In genomic region chr6:71706871-71707270, GRCm38 (mm10) we compare ENCODE assay signal across 11 mouse cellular contexts. TPM values are rescaled to one million over a fixed set of nuclear protein-coding genes. Genes with fewer than 3 reads are reported as not detected.
DNase-seq lines count a peak whose midpoint lies in the region; ATAC-seq and TF ChIP-seq lines count a peak whose summit lies in the region.
"Had no signal": no experiment of that assay in that cellular context is flagged by ENCODE, and none has a peak within 500 bp of the region (broad histone marks: within the 10 kb centered on the region; RNA-seq: fewer than 3 reads in every experiment).

No protein-coding gene starts in this region.

- peak overlapping the region; percentile 76; the same call in 1 of the 2 replicates for H3K4me2 ChIP-seq in heart, embryonic 14.5 days (ENCODE audit: low read length)
- no peak overlapping the region for H3K4me2 ChIP-seq in forebrain, embryonic 11.5 days (ENCODE audit: low read depth, low read length, severe bottlenecking)
- peak overlapping the region; percentile 88 for H3K4me2 ChIP-seq in hindbrain, embryonic 14.5 days (replicated peaks)
- H3K4me2 ChIP-seq in midbrain, postnatal 0 days (ENCODE audit: low read depth, low read length, poor library complexity, severe bottlenecking): peak overlapping the region; percentile 92

- no peak for DNase-seq in heart, postnatal 25 days (ENCODE audit: low spot score)
- no peak for DNase-seq in forebrain, embryonic 11.5 days (ENCODE audit: low spot score)
- DNase-seq in hindbrain, embryonic 14.5 days (ENCODE audit: low spot score): no peak
- no peak for DNase-seq in midbrain, postnatal 0 days (ENCODE audit: low spot score)
- DNase-seq in ovary, adult 18-20 months (ENCODE audit: low spot score): no peak
- DNase-seq in thymus, postnatal 0 days (ENCODE audit: low spot score): no peak
- DNase-seq in cerebellum, adult 11-12 months: no peak

- intact Hi-C loops in heart, postnatal 25 days (cut with DNase I): no loop called here

- H3K4me3 ChIP-seq in heart, embryonic 14.5 days (ENCODE audit: control insufficient read depth in 1 of 2, insufficient read depth in 1 of 2, low read depth in 1 of 2, low read length in 2 of 2): 0 out of 4 replicates have a peak overlapping the region, but pooled peaks of 1 of the 2 experiments have one; percentile 57
- no peak overlapping the region for H3K4me3 ChIP-seq in forebrain, embryonic 11.5 days (ENCODE audit: low read depth, low read length)
- peak overlapping the region; percentile 81; the same call in 1 of the 2 replicates for H3K4me3 ChIP-seq in hindbrain, embryonic 14.5 days (replicated peaks; ENCODE audit: low read length)
- H3K4me3 ChIP-seq in midbrain, postnatal 0 days (ENCODE audit: low read depth, low read length): no peak overlapping the region

- WGBS in heart, embryonic 14.5 days: 80% methylated on average over 12 of the region's 12 CpGs
- WGBS in forebrain, embryonic 11.5 days: 80% methylated on average over 12 of the region's 12 CpGs
- WGBS in hindbrain, embryonic 14.5 days: 66% methylated on average over 12 of the region's 12 CpGs
- WGBS in midbrain, postnatal 0 days: 83% methylated on average over 12 of the region's 12 CpGs

- H3K27me3 ChIP-seq in heart, embryonic 14.5 days (ENCODE audit: control insufficient read depth, insufficient read depth, low read length): no peaks in the 10 kb centered on the region
- H3K27me3 ChIP-seq in forebrain, embryonic 11.5 days (ENCODE audit: control insufficient read depth, insufficient read depth, low read length): no peaks in the 10 kb centered on the region; the same call in 1 of the 2 replicates
- H3K27me3 ChIP-seq in hindbrain, embryonic 14.5 days (ENCODE audit: control insufficient read depth, insufficient read depth, low read length): no peaks in the 10 kb centered on the region
- H3K27me3 ChIP-seq in midbrain, postnatal 0 days (ENCODE audit: insufficient read depth, low read length): no peaks in the 10 kb centered on the region

- peaks cover 8% of the 10 kb centered on the region in 2 experiments; a peak in 3 of 4 replicates for H3K4me1 ChIP-seq in heart, embryonic 14.5 days (ENCODE audit: control insufficient read depth in 2 of 2, insufficient read depth in 2 of 2, low read length in 2 of 2)
- H3K4me1 ChIP-seq in forebrain, embryonic 11.5 days (replicated peaks; ENCODE audit: control insufficient read depth, insufficient read depth, low read length): 0 out of 2 replicates have a peak, but pooled peaks cover 6% of the 10 kb centered on the region
- H3K4me1 ChIP-seq in hindbrain, embryonic 14.5 days (replicated peaks; ENCODE audit: control insufficient read depth, insufficient read depth, low read length): peaks cover 13% of the 10 kb centered on the region; the same call in 1 of the 2 replicates
- H3K4me1 ChIP-seq in midbrain, postnatal 0 days (ENCODE audit: insufficient read depth, low read length): peaks cover 6% of the 10 kb centered on the region; the same call in 1 of the 2 replicates

- H3K9ac ChIP-seq in heart, embryonic 14.5 days (ENCODE audit: low read length): no peak overlapping the region
- no peak overlapping the region for H3K9ac ChIP-seq in forebrain, embryonic 11.5 days (ENCODE audit: low read length)
- peak overlapping the region; percentile 85; the same call in 1 of the 2 replicates for H3K9ac ChIP-seq in hindbrain, embryonic 14.5 days
- H3K9ac ChIP-seq in midbrain, postnatal 0 days (replicated peaks; ENCODE audit: low read length, poor library complexity, severe bottlenecking): no peak overlapping the region

- no peaks in the 10 kb centered on the region for H3K36me3 ChIP-seq in heart, embryonic 14.5 days (ENCODE audit: control insufficient read depth, insufficient read depth, low read length)
- H3K36me3 ChIP-seq in forebrain, embryonic 11.5 days (ENCODE audit: control insufficient read depth, insufficient read depth, low read length): no peaks in the 10 kb centered on the region
- 0 out of 2 replicates have a peak, but pooled peaks cover 2% of the 10 kb centered on the region for H3K36me3 ChIP-seq in hindbrain, embryonic 14.5 days (replicated peaks; ENCODE audit: control insufficient read depth, insufficient read depth)
- peaks cover 2% of the 10 kb centered on the region; the same call in 1 of the 2 replicates for H3K36me3 ChIP-seq in midbrain, postnatal 0 days (ENCODE audit: insufficient read depth, low read length)
- H3K36me3 ChIP-seq: limb, embryonic 15.5 days had no signal

- no peak overlapping the region for H3K27ac ChIP-seq in heart, embryonic 14.5 days (replicated peaks in 1 of 2; ENCODE audit: control insufficient read depth in 1 of 2, insufficient read depth in 1 of 2, low read depth in 2 of 2, low read length in 2 of 2)
- no peak overlapping the region for H3K27ac ChIP-seq in forebrain, embryonic 11.5 days (ENCODE audit: low read depth, low read length)
- H3K27ac ChIP-seq in hindbrain, embryonic 14.5 days: no peak overlapping the region
- H3K27ac ChIP-seq in midbrain, postnatal 0 days (ENCODE audit: low read depth, low read length): 0 out of 2 replicates have a peak overlapping the region, but pooled peaks have one; percentile 38
- H3K27ac ChIP-seq: kidney, postnatal 0 days; limb, embryonic 15.5 days had no signal

- ATAC-seq in heart, embryonic 14.5 days (ENCODE audit: insufficient number of reproducible peaks, insufficient read depth, low FRiP score, low read depth): no peak
- 0 out of 2 replicates have a peak, but pooled peaks have one; percentile 11 for ATAC-seq in forebrain, embryonic 11.5 days (replicated peaks; ENCODE audit: low FRiP score)
- ATAC-seq in hindbrain, embryonic 14.5 days (ENCODE audit: low FRiP score): no peak
- ATAC-seq in midbrain, postnatal 0 days (ENCODE audit: low FRiP score): no peak
- ATAC-seq: activated CD4-positive, CD25-positive, alpha-beta regulatory T cell, adult 4 months had no signal

- TF ChIP-seq CTCF in midbrain, postnatal 0 days (IDR thresholded peaks at IDR 0.05): no peak

- no peaks in the 10 kb centered on the region for H3K9me3 ChIP-seq in heart, embryonic 14.5 days (ENCODE audit: control insufficient read depth, low read length)
- no peaks in the 10 kb centered on the region for H3K9me3 ChIP-seq in forebrain, embryonic 11.5 days (ENCODE audit: control insufficient read depth, low read length)
- H3K9me3 ChIP-seq in hindbrain, embryonic 14.5 days (ENCODE audit: control insufficient read depth, low read length): no peaks in the 10 kb centered on the region
- H3K9me3 ChIP-seq in midbrain, postnatal 0 days (ENCODE audit: low read length): no peaks in the 10 kb centered on the region
- H3K9me3 ChIP-seq: limb, embryonic 15.5 days had no signal

RNA-seq across cellular contexts. Expression of gene Reep1, which starts 0.5 kb away (rescaled TPM):
- polyA plus RNA-seq in heart, embryonic 14.5 days (2014; fragmentation: Nextera tagmentation; extraction: Ambion mirVana): 19.0 and 23.6 TPM in 2 replicates
- 10 to 100 TPM; 15.0 to 16.6 TPM for total RNA-seq in heart, postnatal 25 days (2021)
- 44.7 and 47.3 TPM in 2 replicates for polyA plus RNA-seq in forebrain, embryonic 11.5 days (2014; fragmentation: Nextera tagmentation; extraction: Ambion mirVana)
- 326 and 374 TPM in 2 replicates for polyA plus RNA-seq in hindbrain, embryonic 14.5 days (2014; fragmentation: Nextera tagmentation; extraction: Ambion mirVana)
- 404 and 467 TPM in 2 replicates for total RNA-seq in midbrain, postnatal 0 days (2014; rRNA removed)
- 274 and 275 TPM in 2 replicates for polyA plus RNA-seq in midbrain, postnatal 0 days (2015; fragmentation: Nextera tagmentation; extraction: Ambion mirVana)
- 2.2 and 2.4 TPM in 2 replicates for polyA plus RNA-seq in thymus, postnatal 0 days (2015; fragmentation: Nextera tagmentation; extraction: Ambion mirVana)
